Mouse (Mus musculus) thymus, postnatal 25 days (tissue): ENCODE data around the gene Phactr2.

ENCODE experiments used
- DNase-seq: peaks from one replicate; pipeline ENCODE4 v3.0.0; 2022

The Phactr2 gene

GRCm38 (mm10) chr10:13270270-13270669 is 203.9 kb downstream of the Phactr2 start:
- DNase-seq: no peak

- no peak for DNase-seq
Measured at GRCm38 (mm10) chr10:13259251-13259650, 215.0 kb downstream of the Phactr2 start.

GRCm38 (mm10) chr10:13256196-13256595 is 218.0 kb downstream of the Phactr2 start:
- no peak for DNase-seq

- DNase-seq: no peak
Measured at GRCm38 (mm10) chr10:13250280-13250679, 223.9 kb downstream of the Phactr2 start.

GRCm38 (mm10) chr10:13249126-13249525 is 225.1 kb downstream of the Phactr2 start:
- DNase-seq: no peak

GRCm38 (mm10) chr10:13245714-13246113 is 228.5 kb downstream of the Phactr2 start:
- DNase-seq: no peak

- DNase-seq: no peak
Measured at GRCm38 (mm10) chr10:13244192-13244591, 230.0 kb downstream of the Phactr2 start.

- DNase-seq: no peak
Measured at GRCm38 (mm10) chr10:13240431-13240830, 233.8 kb downstream of the Phactr2 start.

GRCm38 (mm10) chr10:13238188-13238587 is 236.0 kb downstream of the Phactr2 start:
- no peak for DNase-seq

- DNase-seq: no peak
Measured at GRCm38 (mm10) chr10:13236866-13237265, 237.3 kb downstream of the Phactr2 start.

GRCm38 (mm10) chr10:13234503-13234902 is 239.7 kb downstream of the Phactr2 start:
- no peak for DNase-seq

- DNase-seq: no peak
Measured at GRCm38 (mm10) chr10:13233941-13234340, 240.3 kb downstream of the Phactr2 start.

- DNase-seq: no peak
Measured at GRCm38 (mm10) chr10:13233143-13233622, 241.0 kb downstream of the Phactr2 start.

GRCm38 (mm10) chr10:13232443-13233142 is 241.6 kb downstream of the Phactr2 start:
- DNase-seq: no peak

- no peak for DNase-seq
Measured at GRCm38 (mm10) chr10:13230716-13231115, 243.5 kb downstream of the Phactr2 start.

GRCm38 (mm10) chr10:13225377-13226063 is 248.7 kb downstream of the Phactr2 start:
- DNase-seq: no peak

- no peak for DNase-seq
Measured at GRCm38 (mm10) chr10:13222135-13222534, 252.1 kb downstream of the Phactr2 start.

GRCm38 (mm10) chr10:13220061-13220460 is 254.2 kb downstream of the Phactr2 start:
- DNase-seq: no peak

- no peak for DNase-seq
Measured at GRCm38 (mm10) chr10:13213956-13214355, 260.3 kb downstream of the Phactr2 start.

- DNase-seq: no peak
Measured at GRCm38 (mm10) chr10:13212829-13213228, 261.4 kb downstream of the Phactr2 start.

- no peak for DNase-seq
Measured at GRCm38 (mm10) chr10:13212326-13212725, 261.9 kb downstream of the Phactr2 start.

GRCm38 (mm10) chr10:13209930-13210637 is 264.1 kb downstream of the Phactr2 start:
- DNase-seq: no peak

- DNase-seq: no peak
Measured at GRCm38 (mm10) chr10:13209506-13209905, 264.7 kb downstream of the Phactr2 start.

- no peak for DNase-seq
Measured at GRCm38 (mm10) chr10:13209061-13209460, 265.2 kb downstream of the Phactr2 start.
